Mouse (Mus musculus): ENCODE measurements around the gene Evi2.

- no peak for TF ChIP-seq CTCF (IDR thresholded peaks at IDR 0.05; ENCODE audit: borderline replicate concordance, insufficient read depth, low read length)
- no peak for TF ChIP-seq POLR2A (IDR thresholded peaks at IDR 0.05; ENCODE audit: low read depth, low read length)
These were observed 62.3 kb downstream of the Evi2 start for GRCm38 (mm10) chr11:79468097-79468496.

All from embryonic fibroblast, embryonic 13.5 days (primary cell).